9 mouse cellular contexts compared by ENCODE assay signal in the genomic region with DNA sequence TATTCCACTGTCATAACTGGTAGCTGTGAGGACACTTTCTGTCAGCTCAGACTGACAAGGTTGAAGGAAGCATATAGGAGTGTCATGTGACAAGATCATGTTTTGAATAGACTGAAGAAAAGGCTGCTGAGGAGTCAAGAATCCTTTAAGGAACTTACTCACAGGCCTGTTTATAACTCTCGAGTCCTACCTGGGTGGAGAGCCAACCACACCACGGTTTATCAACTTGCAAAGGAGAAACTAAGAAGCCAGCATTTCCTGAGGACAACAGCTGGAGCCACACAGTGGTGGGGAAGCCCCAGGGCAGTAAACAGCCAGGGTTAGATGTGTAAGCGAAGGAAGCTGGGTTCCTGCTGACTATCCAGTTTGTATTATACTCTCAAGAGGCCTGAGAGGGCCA. TPM values are rescaled to one million over a fixed set of nuclear protein-coding genes. Genes with fewer than 3 reads are reported as not detected.
DNase-seq lines count a peak whose midpoint lies in the region; ATAC-seq and TF ChIP-seq lines count a peak whose summit lies in the region.
"Had no signal": no experiment of that assay in that cellular context is flagged by ENCODE, and none has a peak within 500 bp of the region (broad histone marks: within the 10 kb centered on the region; RNA-seq: fewer than 3 reads in every experiment).

No protein-coding gene starts in this region.

- peaks cover 16% of the 10 kb centered on the region for H3K36me3 ChIP-seq in E14TG2a.4 (ENCODE audit: insufficient read depth, low read length)
- H3K36me3 ChIP-seq: liver, embryonic 13.5 days had no signal

- no peak for TF ChIP-seq CTCF in E14TG2a.4 (conservative IDR thresholded peaks at IDR 0.05; ENCODE audit: low read length)

- H3K9me3 ChIP-seq in E14TG2a.4 (ENCODE audit: low read length): no peaks in the 10 kb centered on the region
- H3K9me3 ChIP-seq: liver, embryonic 13.5 days had no signal

- ATAC-seq in megakaryocyte-erythroid progenitor cell, adult 5-6 weeks (replicated peaks; ENCODE audit: low FRiP score, low TSS enrichment, poor library complexity, severe bottlenecking): 0 out of 2 replicates have a peak, but pooled peaks have one; percentile 21

- DNase-seq in layer of hippocampus, adult 11-12 months (ENCODE audit: low spot score): peak; percentile 3
- no peak for DNase-seq in layer of hippocampus, postnatal 25 days (ENCODE audit: extremely low spot score in 1 of 2, low spot score in 1 of 2)
- no peak for DNase-seq in cerebellum, postnatal 14 days
- no peak for DNase-seq in ovary, postnatal 14 days (ENCODE audit: low spot score)
- DNase-seq: liver, embryonic 13.5 days had no signal

- H3K27ac ChIP-seq in brown adipose tissue, adult 24 weeks (replicated peaks; ENCODE audit: low read depth, low read length): peak overlapping the region; percentile 64
- H3K27ac ChIP-seq: liver, embryonic 13.5 days had no signal

- H3K4me3 ChIP-seq in E14TG2a.4 (replicated peaks; ENCODE audit: low read length): peak overlapping the region; percentile 39; the same call in 1 of the 2 replicates
- H3K4me3 ChIP-seq in brown adipose tissue, adult 24 weeks (ENCODE audit: insufficient read depth, low read depth, low read length): no peak overlapping the region
- H3K4me3 ChIP-seq: liver, embryonic 13.5 days had no signal

- peaks cover 92% of the 10 kb centered on the region for H3K4me1 ChIP-seq in E14TG2a.4 (replicated peaks; ENCODE audit: low read depth, low read length)
- peaks cover 38% of the 10 kb centered on the region for H3K4me1 ChIP-seq in brown adipose tissue, adult 24 weeks (ENCODE audit: control insufficient read depth, insufficient read depth, insufficient read length, low read length)

- no peaks in the 10 kb centered on the region for H3K27me3 ChIP-seq in E14TG2a.4 (ENCODE audit: insufficient read depth, low read length)
- H3K27me3 ChIP-seq: liver, embryonic 13.5 days had no signal

RNA-seq across cellular contexts. Expression of gene Scarb2, which starts 7.3 kb away (rescaled TPM):
- total RNA-seq in layer of hippocampus, postnatal 25 days (2021): 10 to 100 TPM; 91.2 to 92.7 TPM
- polyA plus RNA-seq in brown adipose tissue, adult 24 weeks (2012; ENCODE audit: insufficient read depth, insufficient read length, missing spikeins): 50.9 and 52.2 TPM in 2 replicates
- 19.0 and 23.6 TPM in 2 replicates for total RNA-seq in megakaryocyte-erythroid progenitor cell, adult 5-6 weeks (2014; fragmentation: Nextera tagmentation)
- 52.6 and 58.0 TPM in 2 replicates for total RNA-seq in megakaryocyte-erythroid progenitor cell, adult 5-6 weeks (2017)

RNA-seq across cellular contexts. Expression of gene Fam47e, which starts 55.5 kb away (rescaled TPM):
- under 1 TPM in 1 of 2 experiments, not detected in 1; 0.42 TPM for total RNA-seq in layer of hippocampus, postnatal 25 days (2021)
- polyA plus RNA-seq in brown adipose tissue, adult 24 weeks (2012; ENCODE audit: insufficient read depth, insufficient read length, missing spikeins): not detected in 2 replicates
- total RNA-seq in megakaryocyte-erythroid progenitor cell, adult 5-6 weeks (2014; fragmentation: Nextera tagmentation): not detected in 2 replicates
- total RNA-seq in megakaryocyte-erythroid progenitor cell, adult 5-6 weeks (2017): not detected in 2 replicates
- polyA plus RNA-seq: stomach, embryonic 14.5 days had no signal
